ENCODE assay signal across 15 mouse cellular contexts in genomic region chr9:13307226-13307625, GRCm38 (mm10). TPM values are rescaled to one million over a fixed set of nuclear protein-coding genes. Genes with fewer than 3 reads are reported as not detected.
DNase-seq lines count a peak whose midpoint lies in the region; ATAC-seq and TF ChIP-seq lines count a peak whose summit lies in the region.
"Had no signal": no experiment of that assay in that cellular context is flagged by ENCODE, and none has a peak within 500 bp of the region (broad histone marks: within the 10 kb centered on the region; RNA-seq: fewer than 3 reads in every experiment).

No protein-coding gene starts in this region.

- no peaks in the 10 kb centered on the region for H3K27me3 ChIP-seq in hindbrain, embryonic 11.5 days (ENCODE audit: control insufficient read depth, insufficient read depth, low read length)
- H3K27me3 ChIP-seq in hindbrain, embryonic 16.5 days (replicated peaks; ENCODE audit: control insufficient read depth, insufficient read depth, low read length) = no peaks in the 10 kb centered on the region
- H3K27me3 ChIP-seq in embryonic facial prominence, embryonic 11.5 days (ENCODE audit: control insufficient read depth, insufficient read depth, low read length) = no peaks in the 10 kb centered on the region
- no peaks in the 10 kb centered on the region for H3K27me3 ChIP-seq in limb, embryonic 13.5 days
- H3K27me3 ChIP-seq: limb, embryonic 12.5 days; neural tube, embryonic 12.5 days had no signal

- H3K4me2 ChIP-seq in hindbrain, embryonic 11.5 days (replicated peaks; ENCODE audit: low read depth, low read length) = no peak overlapping the region
- H3K4me2 ChIP-seq in hindbrain, embryonic 16.5 days (ENCODE audit: low read length) = no peak overlapping the region
- H3K4me2 ChIP-seq in embryonic facial prominence, embryonic 11.5 days (ENCODE audit: low read depth, low read length) = no peak overlapping the region
- H3K4me2 ChIP-seq in limb, embryonic 13.5 days (replicated peaks) = no peak overlapping the region
- H3K4me2 ChIP-seq: limb, embryonic 12.5 days; neural tube, embryonic 12.5 days had no signal

- no peak for DNase-seq in hindbrain, embryonic 11.5 days (ENCODE audit: low spot score)
- DNase-seq in brain, embryonic 14.5 days (ENCODE audit: low read depth) = peak; percentile 44
- peak; percentile 32 for DNase-seq in embryonic facial prominence, embryonic 11.5 days (ENCODE audit: low spot score)
- no peak for DNase-seq in B cell, adult 2 months
- no peak for DNase-seq in thymus, postnatal 36 days
- DNase-seq: adrenal gland, adult 8-10 months; cerebellum, postnatal 25 days; kidney, adult 8-10 months; lung, adult 18-20 months; right cerebral cortex, adult 18-20 months; thymus, adult 18-20 months had no signal

- H3K36me3 ChIP-seq in hindbrain, embryonic 11.5 days (ENCODE audit: control insufficient read depth, insufficient read depth, low read length) = no peaks in the 10 kb centered on the region; the same call in 1 of the 2 replicates
- no peaks in the 10 kb centered on the region for H3K36me3 ChIP-seq in hindbrain, embryonic 16.5 days (ENCODE audit: control insufficient read depth, insufficient read depth, low read length)
- no peaks in the 10 kb centered on the region for H3K36me3 ChIP-seq in embryonic facial prominence, embryonic 11.5 days (replicated peaks; ENCODE audit: control insufficient read depth, insufficient read depth, low read depth, low read length)
- no peaks in the 10 kb centered on the region for H3K36me3 ChIP-seq in limb, embryonic 13.5 days
- H3K36me3 ChIP-seq: limb, embryonic 12.5 days; neural tube, embryonic 12.5 days had no signal

- no peak overlapping the region for H3K4me3 ChIP-seq in hindbrain, embryonic 11.5 days (ENCODE audit: low read depth, low read length)
- no peak overlapping the region for H3K4me3 ChIP-seq in hindbrain, embryonic 16.5 days (ENCODE audit: low read length)
- H3K4me3 ChIP-seq in embryonic facial prominence, embryonic 11.5 days (ENCODE audit: low read depth, low read length) = no peak overlapping the region
- no peak overlapping the region for H3K4me3 ChIP-seq in limb, embryonic 13.5 days
- H3K4me3 ChIP-seq: limb, embryonic 12.5 days; neural tube, embryonic 12.5 days had no signal

- no peaks in the 10 kb centered on the region for H3K9me3 ChIP-seq in hindbrain, embryonic 11.5 days (ENCODE audit: control insufficient read depth, low read length)
- no peaks in the 10 kb centered on the region for H3K9me3 ChIP-seq in hindbrain, embryonic 16.5 days (ENCODE audit: control insufficient read depth, low read length)
- H3K9me3 ChIP-seq in embryonic facial prominence, embryonic 11.5 days (replicated peaks; ENCODE audit: control insufficient read depth, low read length) = no peaks in the 10 kb centered on the region
- no peaks in the 10 kb centered on the region for H3K9me3 ChIP-seq in limb, embryonic 13.5 days
- H3K9me3 ChIP-seq: limb, embryonic 12.5 days; neural tube, embryonic 12.5 days had no signal

- 51% methylated on average over 4 of the region's 4 CpGs for WGBS in hindbrain, embryonic 11.5 days
- WGBS in hindbrain, embryonic 16.5 days = 29% methylated on average over 4 of the region's 4 CpGs
- WGBS in embryonic facial prominence, embryonic 11.5 days = 29% methylated on average over 4 of the region's 4 CpGs
- 60% methylated on average over 4 of the region's 4 CpGs for WGBS in limb, embryonic 13.5 days

- 0 out of 2 replicates have a peak overlapping the region, but pooled peaks have one; percentile 27 for H3K27ac ChIP-seq in hindbrain, embryonic 11.5 days (ENCODE audit: low read depth, low read length)
- no peak overlapping the region for H3K27ac ChIP-seq in hindbrain, embryonic 16.5 days (ENCODE audit: low read depth, low read length)
- no peak overlapping the region for H3K27ac ChIP-seq in embryonic facial prominence, embryonic 11.5 days (replicated peaks; ENCODE audit: low read depth, low read length)
- H3K27ac ChIP-seq in limb, embryonic 13.5 days = 0 out of 2 replicates have a peak overlapping the region, but pooled peaks have one; percentile 0
- H3K27ac ChIP-seq: limb, embryonic 12.5 days; neural tube, embryonic 12.5 days had no signal

- H3K4me1 ChIP-seq in hindbrain, embryonic 11.5 days (replicated peaks; ENCODE audit: control insufficient read depth, insufficient read depth, low read length) = peaks cover 13% of the 10 kb centered on the region
- H3K4me1 ChIP-seq in hindbrain, embryonic 16.5 days (ENCODE audit: control insufficient read depth, insufficient read depth, low read depth, low read length) = peaks cover 34% of the 10 kb centered on the region
- H3K4me1 ChIP-seq in embryonic facial prominence, embryonic 11.5 days (ENCODE audit: control insufficient read depth, insufficient read depth, low read length) = peaks cover 2% of the 10 kb centered on the region; the same call in 1 of the 2 replicates
- peaks cover 27% of the 10 kb centered on the region for H3K4me1 ChIP-seq in limb, embryonic 13.5 days

- no peak for ATAC-seq in hindbrain, embryonic 11.5 days (ENCODE audit: low FRiP score)
- no peak for ATAC-seq in hindbrain, embryonic 16.5 days
- no peak for ATAC-seq in embryonic facial prominence, embryonic 11.5 days (replicated peaks; ENCODE audit: insufficient number of reproducible peaks, low FRiP score, low TSS enrichment, low read depth)
- no peak for ATAC-seq in limb, embryonic 13.5 days (ENCODE audit: low FRiP score, low read depth)

- TF ChIP-seq POLR2A in brain, embryonic 14.5 days (IDR thresholded peaks at IDR 0.05; ENCODE audit: borderline replicate concordance, extremely low read depth, insufficient read depth, insufficient read length, poor library complexity, severe bottlenecking) = no peak

- TF ChIP-seq CTCF in brain, embryonic 14.5 days (IDR thresholded peaks at IDR 0.05; ENCODE audit: borderline replicate concordance, extremely low read depth, insufficient read depth, insufficient read length) = no peak

- no peak overlapping the region for H3K9ac ChIP-seq in hindbrain, embryonic 11.5 days (ENCODE audit: low read depth, low read length)
- no peak overlapping the region for H3K9ac ChIP-seq in hindbrain, embryonic 16.5 days (ENCODE audit: low read depth, low read length)
- H3K9ac ChIP-seq in embryonic facial prominence, embryonic 11.5 days (replicated peaks; ENCODE audit: low read length) = no peak overlapping the region
- H3K9ac ChIP-seq in limb, embryonic 13.5 days = no peak overlapping the region
- H3K9ac ChIP-seq: limb, embryonic 12.5 days; neural tube, embryonic 12.5 days had no signal

RNA-seq across cellular contexts. Expression of gene Maml2, which starts 9.5 kb away (rescaled TPM):
- 10.4 and 11.4 TPM in 2 replicates for polyA plus RNA-seq in hindbrain, embryonic 11.5 days (2014; fragmentation: Nextera tagmentation; extraction: Ambion mirVana)
- 10.8 and 11.5 TPM in 2 replicates for polyA plus RNA-seq in hindbrain, embryonic 16.5 days (2015; fragmentation: Nextera tagmentation; extraction: Ambion mirVana)
- 6.9 and 9.8 TPM in 2 replicates for polyA plus RNA-seq in brain, embryonic 14.5 days (2012; rRNA removed)
- 8.6 and 10.5 TPM in 2 replicates for polyA plus RNA-seq in embryonic facial prominence, embryonic 11.5 days (2014; fragmentation: Nextera tagmentation; extraction: Ambion mirVana)
- polyA plus RNA-seq in limb, embryonic 13.5 days (2015; fragmentation: Nextera tagmentation; extraction: Ambion mirVana) = 14.8 and 15.9 TPM in 2 replicates

Comparison
In these comparisons a context has a peak if more than half of its experiments do, and no peak if none do; other contexts are left out.
1. H3K27ac ChIP-seq: peak in hindbrain, embryonic 11.5 days (single experiment) and limb, embryonic 13.5 days (single experiment); none in hindbrain, embryonic 16.5 days (single experiment) and embryonic facial prominence, embryonic 11.5 days (single experiment).
2. DNase-seq: peak in brain, embryonic 14.5 days (single experiment) and embryonic facial prominence, embryonic 11.5 days (single experiment); none in hindbrain, embryonic 11.5 days (single experiment), B cell, adult 2 months (0 of 2) and thymus, postnatal 36 days (0 of 2).